Mouse (Mus musculus) heart, adult 10 weeks (tissue): ENCODE results near the gene Il4ra. TPM values are rescaled to one million over a fixed set of nuclear protein-coding genes. Genes with fewer than 3 reads are reported as not detected.

ENCODE experiments used
- polyA plus RNA-seq: library from polyadenylated mRNA; stranded (reverse); fragments of 350-450 nt; fragmentation: Illumina TruSeq; extraction: RNeasy Lipid Tissue Mini Kit (QIAGEN cat#74804); gene quantifications from one replicate; pipeline ENCODE4 v1.2.3, GENCODE M21; 2014; ENCODE audit warnings: low read depth, low replicate concordance

Gene Il4ra
- 7.9 TPM for polyA plus RNA-seq

DNA sequence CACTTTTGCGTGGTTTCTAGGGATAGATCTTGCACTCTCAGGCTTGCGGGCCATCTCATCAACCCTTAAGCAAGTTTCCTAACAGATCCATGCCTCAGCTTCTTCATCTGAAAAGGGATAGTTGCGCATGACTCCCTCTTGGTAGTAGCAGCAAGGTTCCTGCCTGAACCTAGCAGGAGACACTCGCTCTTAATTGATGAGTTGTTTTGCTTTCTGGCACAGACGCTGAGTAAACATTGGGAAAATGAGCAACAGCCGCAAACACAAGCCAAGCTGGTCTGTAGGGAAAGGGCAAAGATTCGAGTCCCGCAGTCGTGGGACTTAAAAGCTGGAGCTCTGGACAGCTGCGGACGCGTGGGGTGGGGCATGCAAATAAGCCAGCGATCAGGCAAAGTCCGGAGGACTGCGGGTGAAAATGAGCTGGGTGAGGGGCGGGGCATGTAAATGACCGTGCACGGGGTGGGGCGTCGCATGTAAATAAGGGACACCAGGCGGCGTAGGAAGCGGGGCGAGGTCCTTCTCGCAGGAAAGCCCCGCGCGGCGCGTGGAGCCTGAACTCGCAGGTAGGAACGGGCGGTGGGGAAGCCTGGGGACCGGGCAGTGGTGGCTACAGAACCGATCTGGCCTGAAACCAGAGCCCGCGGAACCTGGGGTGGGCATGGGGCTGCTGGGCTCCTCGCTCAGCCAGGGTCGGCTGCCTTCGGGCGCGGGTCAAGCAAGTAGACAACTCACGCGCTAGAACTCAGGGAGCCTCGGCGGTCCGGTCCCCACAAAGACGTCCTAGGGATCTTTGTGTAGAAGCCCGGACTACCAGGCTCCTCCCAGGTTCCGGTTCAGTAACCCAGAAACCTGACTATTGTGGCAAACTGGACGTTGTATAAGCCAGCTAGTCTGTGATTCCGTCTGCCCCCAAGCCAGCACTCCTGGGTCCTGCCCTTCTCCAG is at the start of gene Il4ra:
Il4ra (plus strand) TSS at position 355 of the 944 bp plus-strand sequence.

DNA sequence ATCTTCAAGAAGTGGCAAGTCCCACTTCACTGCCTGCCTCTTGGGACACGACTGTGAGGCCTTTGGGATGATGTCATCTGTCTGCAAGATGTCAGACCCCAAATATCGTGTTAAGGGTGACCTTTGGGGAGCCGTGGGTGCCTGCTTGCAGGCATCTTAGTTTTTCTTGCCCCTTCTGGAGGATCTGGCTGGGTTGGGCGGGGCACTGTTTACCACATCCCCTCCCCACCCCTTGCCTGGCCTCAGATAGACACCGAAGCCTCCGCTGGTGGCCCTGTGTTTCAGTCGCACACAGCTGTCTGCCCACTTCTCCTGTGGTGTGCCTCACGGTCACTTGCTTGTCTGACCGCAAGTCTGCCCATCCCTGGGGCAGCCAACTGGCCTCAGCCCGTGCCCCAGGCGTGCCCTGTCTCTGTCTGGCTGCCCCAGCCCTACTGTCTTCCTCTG is 51.3 kb downstream of the Il4ra start, which contains the start of gene Il21r:
Il21r (plus strand) TSS at position 245 of the 447 bp plus-strand sequence.

Other genes with a start within 250 kb of the Il4ra start
- 4.8 TPM for gene Kdm8, start 107.4 kb upstream of the Il4ra start, polyA plus RNA-seq
- 76.4 TPM for gene Nsmce1, start 60.5 kb upstream of the Il4ra start, polyA plus RNA-seq
- 0.63 TPM for gene Il21r, start 51.3 kb downstream of the Il4ra start, polyA plus RNA-seq
- 26.6 TPM for gene Gtf3c1, start 155.7 kb downstream of the Il4ra start, polyA plus RNA-seq
- gene D430042O09Rik, start 155.8 kb downstream of the Il4ra start, polyA plus RNA-seq = 6.4 TPM